Mouse (Mus musculus): ENCODE measurements around the gene Gdf5.

- TF ChIP-seq CTCF (IDR thresholded peaks at IDR 0.05; ENCODE audit: control insufficient read depth, insufficient read depth, low read length): no peak
- TF ChIP-seq POLR2A (IDR thresholded peaks at IDR 0.05; ENCODE audit: borderline replicate concordance, control insufficient read depth, low read depth, low read length): no peak
Measured at GRCm38 (mm10) chr2:155961862-155962261, 16.7 kb upstream of the Gdf5 start.
